Mouse (Mus musculus) cerebellum, postnatal 14 days (tissue): ENCODE measurements around the gene Gabrr3.
A peak's percentile ranks its signal among the peaks of the same experiment; 100 is the strongest.
"Not testable (repeated sequence)": the region's sequence is repeated elsewhere in the genome, so short reads cannot be mapped to it uniquely, and the experiment has no call there.

Experiments used
- DNase-seq, 2 experiments: peaks; one replicate each; pipeline ENCODE4 v3.0.0; 2021; ENCODE audit warnings: mixed read lengths in 2 of 2

Gabrr3 gene

GRCm38 (mm10) chr16:59407032-59407431, at the start of gene Gabrr3:
Gene Gabrr3 (plus strand): TSS chr16:59407332.
- no peak for DNase-seq

- no peak for DNase-seq
Measured at GRCm38 (mm10) chr16:59363893-59364292, 43.2 kb upstream of the Gabrr3 start, which contains the start of gene Olfr209. Gene Olfr209 (minus strand): TSS chr16:59363993.

- DNase-seq = peak; percentile 40 to 46
Measured at GRCm38 (mm10) chr16:59393300-59393699, 13.8 kb upstream of the Gabrr3 start.

- DNase-seq = peak; percentile 7 to 16
Measured at GRCm38 (mm10) chr16:59401102-59401501, 6.0 kb upstream of the Gabrr3 start.

- no peak for DNase-seq
Measured at GRCm38 (mm10) chr16:59401985-59402384, 5.1 kb upstream of the Gabrr3 start.

GRCm38 (mm10) chr16:59403684-59404083, 3.4 kb upstream of the Gabrr3 start:
- DNase-seq = peak; percentile 28 to 33

- DNase-seq = no peak
Measured at GRCm38 (mm10) chr16:59404798-59405197, 2.3 kb upstream of the Gabrr3 start.

- no peak for DNase-seq
Measured at GRCm38 (mm10) chr16:59409341-59409748, 2.2 kb downstream of the Gabrr3 start.

- no peak for DNase-seq
Measured at GRCm38 (mm10) chr16:59409800-59410199, 2.7 kb downstream of the Gabrr3 start.

GRCm38 (mm10) chr16:59413475-59413874, 6.3 kb downstream of the Gabrr3 start:
- DNase-seq = no peak

GRCm38 (mm10) chr16:59420237-59420866, 13.2 kb downstream of the Gabrr3 start:
- no peak for DNase-seq

- DNase-seq = peak; percentile 84 to 89
Measured at GRCm38 (mm10) chr16:59420867-59421251, 13.7 kb downstream of the Gabrr3 start.

GRCm38 (mm10) chr16:59421571-59422345, 14.6 kb downstream of the Gabrr3 start:
- no peak for DNase-seq

- no peak for DNase-seq
Measured at GRCm38 (mm10) chr16:59427960-59428359, 20.8 kb downstream of the Gabrr3 start.

GRCm38 (mm10) chr16:59433181-59433580, 26.0 kb downstream of the Gabrr3 start:
- no peak for DNase-seq

GRCm38 (mm10) chr16:59444880-59445559, 37.9 kb downstream of the Gabrr3 start:
- no peak for DNase-seq

- peak in 1 of 2 experiments; percentile 3 for DNase-seq
Measured at GRCm38 (mm10) chr16:59448181-59448580, 41.0 kb downstream of the Gabrr3 start.

- DNase-seq = no peak
Measured at GRCm38 (mm10) chr16:59449092-59449491, 42.0 kb downstream of the Gabrr3 start.

GRCm38 (mm10) chr16:59451813-59452212, 44.7 kb downstream of the Gabrr3 start:
- no peak for DNase-seq

- DNase-seq = not testable (repeated sequence)
Measured at GRCm38 (mm10) chr16:59459259-59459861, 52.2 kb downstream of the Gabrr3 start.

GRCm38 (mm10) chr16:59463567-59463966, 56.4 kb downstream of the Gabrr3 start:
- DNase-seq = no peak

- DNase-seq = no peak
Measured at GRCm38 (mm10) chr16:59463973-59464372, 56.8 kb downstream of the Gabrr3 start.

GRCm38 (mm10) chr16:59469846-59470245, 62.7 kb downstream of the Gabrr3 start:
- no peak for DNase-seq
